ENCODE assay signal across 30 mouse cellular contexts in the genomic region with DNA sequence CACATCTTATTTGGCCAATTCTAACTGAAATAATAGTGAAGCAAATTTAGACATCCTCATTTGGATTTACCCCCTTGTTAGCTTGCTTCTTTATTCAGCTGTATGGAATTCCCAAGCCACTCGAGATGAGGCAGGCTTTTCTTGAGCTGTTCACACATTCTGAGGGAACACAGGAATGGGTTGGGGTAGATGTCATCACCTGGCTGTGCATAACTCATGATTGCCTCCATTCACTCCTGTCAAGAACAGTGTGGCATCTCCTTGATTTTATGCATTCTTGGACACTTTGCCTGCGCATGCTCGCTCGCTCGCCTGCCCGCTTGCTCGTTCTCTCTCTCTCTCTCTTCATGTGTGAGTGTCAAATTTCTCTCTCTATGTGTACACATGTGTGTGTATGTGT.
DNase-seq lines count a peak whose midpoint lies in the region; ATAC-seq and TF ChIP-seq lines count a peak whose summit lies in the region.
"Had no signal": no experiment of that assay in that cellular context is flagged by ENCODE, and none has a peak within 500 bp of the region (broad histone marks: within the 10 kb centered on the region; RNA-seq: fewer than 3 reads in every experiment).

No protein-coding gene starts in this region.

- peak overlapping the region; percentile 39 for H3K4me2 ChIP-seq in heart, embryonic 11.5 days
- H3K4me2 ChIP-seq in heart, embryonic 14.5 days (ENCODE audit: low read length): peak overlapping the region; percentile 49
- peak overlapping the region; percentile 27; the same call in 1 of the 2 replicates for H3K4me2 ChIP-seq in heart, postnatal 0 days (ENCODE audit: low read depth, low read length)
- H3K4me2 ChIP-seq: embryonic facial prominence, embryonic 13.5 days; forebrain, embryonic 13.5 days; hindbrain, embryonic 12.5 days; hindbrain, embryonic 15.5 days; intestine, embryonic 15.5 days; kidney, embryonic 15.5 days had no signal

- peaks cover 14% of the 10 kb centered on the region for H3K4me1 ChIP-seq in heart, embryonic 11.5 days (ENCODE audit: control insufficient read depth, insufficient read depth, low read length)
- peaks cover 17 to 21% of the 10 kb centered on the region in 2 experiments for H3K4me1 ChIP-seq in heart, embryonic 14.5 days (ENCODE audit: control insufficient read depth in 2 of 2, insufficient read depth in 2 of 2, low read length in 2 of 2)
- H3K4me1 ChIP-seq in heart, postnatal 0 days (ENCODE audit: control insufficient read depth, insufficient read depth): peaks cover 16% of the 10 kb centered on the region; the same call in 1 of the 2 replicates
- H3K4me1 ChIP-seq: intestine, embryonic 15.5 days had no signal

- WGBS in heart, embryonic 11.5 days (ENCODE audit: insufficient replicate concordance): 59% methylated on average over 7 of the region's 7 CpGs
- WGBS in heart, embryonic 14.5 days: 21% methylated on average over 7 of the region's 7 CpGs
- 25% methylated on average over 7 of the region's 7 CpGs for whole genome bisulfite sequencing in heart, postnatal 0 days

- intact Hi-C loops in heart, postnatal 36 days (cut with DNase I): no loop called here

- ATAC-seq in heart, embryonic 11.5 days (replicated peaks; ENCODE audit: insufficient number of reproducible peaks, low FRiP score, low TSS enrichment): peak; percentile 67
- ATAC-seq in heart, embryonic 14.5 days (ENCODE audit: insufficient number of reproducible peaks, insufficient read depth, low FRiP score, low read depth): peak; percentile 60; the same call in 1 of the 2 replicates
- ATAC-seq in heart, postnatal 0 days (ENCODE audit: insufficient read depth, low read depth): peak; percentile 52; the same call in 1 of the 2 replicates
- ATAC-seq: activated CD4-positive, CD25-positive, alpha-beta regulatory T cell, adult 4 months; CD4-positive, CD25-positive, alpha-beta regulatory T cell, adult 4 months; forebrain, embryonic 13.5 days; forebrain, postnatal 0 days; intestine, embryonic 15.5 days had no signal

- DNase-seq in heart, adult 9 months (ENCODE audit: low spot score in 2 of 2): no peak
- DNase-seq in heart, postnatal 4 days: no peak
- peak; percentile 29 for DNase-seq in heart, postnatal 0 days (ENCODE audit: low spot score)
- DNase-seq in heart, postnatal 36 days: no peak
- DNase-seq in MN1 (ENCODE audit: low spot score): peak; percentile 17
- DNase-seq in frontal cortex, postnatal 25 days (ENCODE audit: low spot score in 2 of 2): no peak
- DNase-seq: adrenal gland, adult 8-10 months; adrenal gland, postnatal 25 days; cerebellum, adult 11-12 months; cerebellum, adult 8-10 months; cerebellum, postnatal 10 days; cerebellum, postnatal 36 days; embryo, embryonic 11 days; forebrain, postnatal 0 days; gastrocnemius, postnatal 25 days; heart, adult 18-20 months; kidney, adult 11 months; kidney, adult 8-10 months had no signal

- TF ChIP-seq CTCF in heart, postnatal 0 days (IDR thresholded peaks at IDR 0.05; ENCODE audit: low read depth): no peak

- H3K9me3 ChIP-seq in heart, embryonic 11.5 days (replicated peaks; ENCODE audit: control insufficient read depth, low read length): no peaks in the 10 kb centered on the region
- H3K9me3 ChIP-seq in heart, embryonic 14.5 days (ENCODE audit: control insufficient read depth, low read length): no peaks in the 10 kb centered on the region
- no peaks in the 10 kb centered on the region for H3K9me3 ChIP-seq in heart, postnatal 0 days (replicated peaks; ENCODE audit: control insufficient read depth, low read length)
- H3K9me3 ChIP-seq: embryonic facial prominence, embryonic 10.5 days; embryonic facial prominence, embryonic 13.5 days; forebrain, embryonic 13.5 days; hindbrain, embryonic 12.5 days; hindbrain, embryonic 15.5 days; intestine, embryonic 15.5 days; kidney, embryonic 15.5 days had no signal

- no peak overlapping the region for H3K4me3 ChIP-seq in heart, embryonic 11.5 days (ENCODE audit: low read depth, low read length)
- no peak overlapping the region for H3K4me3 ChIP-seq in heart, embryonic 14.5 days (ENCODE audit: control insufficient read depth in 1 of 2, insufficient read depth in 1 of 2, low read depth in 1 of 2, low read length in 2 of 2)
- H3K4me3 ChIP-seq in heart, postnatal 0 days (ENCODE audit: low read depth, low read length): no peak overlapping the region
- H3K4me3 ChIP-seq: embryonic facial prominence, embryonic 10.5 days; embryonic facial prominence, embryonic 13.5 days; erythroblast, embryonic 14.5 days; forebrain, embryonic 13.5 days; hindbrain, embryonic 12.5 days; hindbrain, embryonic 15.5 days; intestine, embryonic 15.5 days; kidney, embryonic 15.5 days had no signal

- no peak for TF ChIP-seq EP300 in heart, postnatal 0 days (IDR thresholded peaks at IDR 0.05; ENCODE audit: low read depth)

- H3K27me3 ChIP-seq in heart, embryonic 11.5 days (ENCODE audit: control insufficient read depth, insufficient read depth, low read length): no peaks in the 10 kb centered on the region
- H3K27me3 ChIP-seq in heart, embryonic 14.5 days (ENCODE audit: control insufficient read depth, insufficient read depth, low read length): no peaks in the 10 kb centered on the region
- H3K27me3 ChIP-seq in heart, postnatal 0 days (ENCODE audit: control insufficient read depth, insufficient read depth, low read length): no peaks in the 10 kb centered on the region
- H3K27me3 ChIP-seq: embryonic facial prominence, embryonic 13.5 days; hindbrain, embryonic 12.5 days; hindbrain, embryonic 15.5 days; intestine, embryonic 15.5 days; kidney, embryonic 15.5 days had no signal

- no peak overlapping the region for H3K9ac ChIP-seq in heart, embryonic 11.5 days (ENCODE audit: low read depth, low read length)
- no peak overlapping the region for H3K9ac ChIP-seq in heart, embryonic 14.5 days (ENCODE audit: low read length)
- H3K9ac ChIP-seq in heart, postnatal 0 days (replicated peaks; ENCODE audit: low read depth, low read length): no peak overlapping the region
- H3K9ac ChIP-seq: embryonic facial prominence, embryonic 13.5 days; forebrain, embryonic 13.5 days; forebrain, postnatal 0 days; hindbrain, embryonic 12.5 days; hindbrain, embryonic 15.5 days; intestine, embryonic 15.5 days; kidney, embryonic 15.5 days had no signal

- H3K27ac ChIP-seq in heart, embryonic 11.5 days (ENCODE audit: low read depth, low read length): peak overlapping the region; percentile 29; the same call in 1 of the 2 replicates
- peak overlapping the region; percentile 58 to 68 for H3K27ac ChIP-seq in heart, embryonic 14.5 days (replicated peaks in 1 of 2; ENCODE audit: control insufficient read depth in 1 of 2, insufficient read depth in 1 of 2, low read depth in 2 of 2, low read length in 2 of 2)
- H3K27ac ChIP-seq in heart, postnatal 0 days (ENCODE audit: low read depth): no peak overlapping the region
- H3K27ac ChIP-seq: embryonic facial prominence, embryonic 10.5 days; embryonic facial prominence, embryonic 13.5 days; forebrain, embryonic 13.5 days; hindbrain, embryonic 12.5 days; hindbrain, embryonic 15.5 days; intestine, embryonic 15.5 days; kidney, embryonic 15.5 days had no signal

- no peaks in the 10 kb centered on the region for H3K36me3 ChIP-seq in heart, embryonic 11.5 days (ENCODE audit: control insufficient read depth, insufficient read depth, low read length)
- H3K36me3 ChIP-seq in heart, embryonic 14.5 days (ENCODE audit: control insufficient read depth, insufficient read depth, low read length): no peaks in the 10 kb centered on the region
- H3K36me3 ChIP-seq in heart, postnatal 0 days (replicated peaks; ENCODE audit: control insufficient read depth, insufficient read depth, low read length): no peaks in the 10 kb centered on the region
- H3K36me3 ChIP-seq: embryonic facial prominence, embryonic 10.5 days; embryonic facial prominence, embryonic 13.5 days; hindbrain, embryonic 12.5 days; hindbrain, embryonic 15.5 days; intestine, embryonic 15.5 days; kidney, embryonic 15.5 days had no signal

Comparison
In these comparisons a context has a peak if more than half of its experiments do, and no peak if none do; other contexts are left out.
1. DNase-seq: peak in heart, postnatal 0 days (single experiment) and MN1 (single experiment); none in heart, adult 9 months (0 of 2), heart, postnatal 4 days (single experiment), heart, postnatal 36 days (0 of 2) and frontal cortex, postnatal 25 days (0 of 2).
2. Peak in every context shown above with its lines, with median percentiles within 50 percentile points of each other: ATAC-seq and H3K4me2 ChIP-seq.